Mouse (Mus musculus) fibroblast of lung, adult 2 months (primary cell): ENCODE results near the gene Gm17662.

Experiments used
- DNase-seq: peaks from one replicate; pipeline ENCODE4 v3.0.0-alpha.2; 2011; ENCODE audit warnings: low read depth

The Gm17662 gene

GRCm38 (mm10) chr4:104888499-104889262 is 31.6 kb downstream of the Gm17662 start:
- no peak for DNase-seq

- DNase-seq = no peak
Observed at GRCm38 (mm10) chr4:104891708-104892107, 34.6 kb downstream of the Gm17662 start.

GRCm38 (mm10) chr4:104893588-104893987 is 36.5 kb downstream of the Gm17662 start:
- DNase-seq = no peak

- peak; percentile 35 for DNase-seq
Observed at GRCm38 (mm10) chr4:104894004-104894734, 37.0 kb downstream of the Gm17662 start.

GRCm38 (mm10) chr4:104902836-104903235 is 45.7 kb downstream of the Gm17662 start:
- no peak for DNase-seq

DNA sequence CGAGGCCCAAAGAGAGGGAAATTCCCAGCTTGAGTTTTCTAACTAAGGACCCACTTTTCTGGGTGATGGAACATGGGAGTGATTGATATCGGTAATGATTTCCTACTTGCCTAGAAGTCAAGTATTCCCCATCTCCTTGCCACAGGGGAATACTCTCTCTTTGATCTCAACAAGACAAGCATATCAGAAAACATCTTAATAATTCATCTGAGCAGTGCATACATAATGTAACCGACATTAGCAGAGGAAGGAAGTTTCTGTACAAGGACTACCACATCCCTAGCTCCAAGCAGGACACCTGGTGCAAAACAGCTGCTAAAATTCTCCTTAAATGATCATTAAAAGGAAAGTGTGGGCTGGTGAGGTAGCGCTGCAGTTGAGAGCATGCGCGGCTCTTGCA is 47.9 kb downstream of the Gm17662 start:
- no peak for DNase-seq
